Mouse (Mus musculus): ENCODE measurements around the gene Wdr74. TPM values are rescaled to one million over a fixed set of nuclear protein-coding genes. Genes with fewer than 3 reads are reported as not detected.
A peak's percentile ranks its signal among the peaks of the same experiment; 100 is the strongest.

Gene Wdr74
- total and polyA plus RNA-seq, 3 experiments, result 208 to 803 (median 208) TPM

DNA sequence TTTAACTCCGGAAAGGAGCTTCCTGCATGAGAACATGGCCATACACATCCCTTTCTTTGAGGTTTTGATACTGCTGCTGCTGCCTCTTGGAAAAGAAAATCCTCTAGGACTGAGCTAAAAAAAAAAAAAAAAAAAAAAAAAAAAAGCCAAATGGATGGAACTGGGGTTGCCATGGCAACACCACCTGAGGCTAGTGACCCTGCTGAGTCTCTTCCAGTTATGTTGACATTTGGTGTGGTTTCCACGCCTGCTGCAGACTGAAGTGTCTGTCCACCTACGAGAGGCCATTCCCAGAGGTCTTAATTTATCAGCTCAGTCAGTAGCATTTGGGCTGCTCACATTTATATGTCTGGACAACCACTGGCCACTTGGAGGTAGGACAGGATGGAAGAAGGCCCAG lies 52.9 kb downstream of the Wdr74 start:
- no peak for DNase-seq (ENCODE audit: low read depth, low spot score)
- Histone ChIP-seq H3K36me3 (ENCODE audit: control insufficient read depth in 1 of 2, insufficient read depth in 2 of 2, low read length in 2 of 2) (peaks cover 3 to 4% of the 10 kb centered on the region in 2 experiments; a peak in 2 of 4 replicates), H3K4me3 (ENCODE audit: control insufficient read depth in 1 of 2, insufficient read depth in 1 of 2, low read depth in 2 of 2, low read length in 2 of 2) (no peak overlapping the region), H3K9me3 (replicated peaks; ENCODE audit: insufficient read depth, low read length) (no peaks in the 10 kb centered on the region), H3K27me3 (ENCODE audit: control insufficient read depth in 1 of 2, insufficient read depth in 2 of 2, low read length in 2 of 2) (no peaks in the 10 kb centered on the region), H3K9ac (ENCODE audit: control insufficient read depth, low read depth, low read length, poor library complexity, severe bottlenecking) (no peak overlapping the region), H3K79me2 (ENCODE audit: control insufficient read depth, insufficient read depth, low read length, poor library complexity) (no peaks in the 10 kb centered on the region; the same call in 1 of the 2 replicates), H3K27ac (ENCODE audit: control insufficient read depth, low read depth, low read length) (no peak overlapping the region), H3K4me1 (ENCODE audit: control insufficient read depth in 1 of 2, insufficient read depth in 2 of 2, low read length in 2 of 2) (peaks cover 3 to 7% of the 10 kb centered on the region in 2 experiments; a peak in 1 of 4 replicates)
- TF ChIP-seq ZNF384 (IDR thresholded peaks at IDR 0.05; ENCODE audit: low read depth, low read length) (peak; percentile 67), USF1 (IDR thresholded peaks at IDR 0.05; ENCODE audit: low read depth, low read length) (no peak)

DNA sequence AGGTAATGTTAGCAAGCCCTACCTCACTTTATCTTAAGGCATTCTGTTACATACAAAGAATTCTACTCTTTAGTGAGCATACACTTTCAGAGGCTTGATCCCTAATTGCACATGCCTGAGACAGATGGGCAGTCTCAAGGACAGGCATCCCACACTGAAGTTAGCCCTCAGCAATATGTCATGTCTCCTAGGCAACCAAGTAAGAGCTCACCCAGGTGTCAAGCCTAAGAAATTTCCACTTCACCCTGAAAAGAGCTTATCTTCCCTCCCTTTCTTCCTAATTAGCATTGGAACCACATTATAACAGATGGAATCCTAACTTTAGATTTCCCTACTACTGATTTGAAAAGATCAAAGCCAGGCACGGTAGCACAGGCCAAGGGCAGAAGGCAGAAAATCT lies 53.5 kb downstream of the Wdr74 start:
- no peak for TF ChIP-seq E2F4 (IDR thresholded peaks at IDR 0.05; ENCODE audit: borderline replicate concordance, low read depth, low read length)
- no peak for TF ChIP-seq SIN3A (IDR thresholded peaks at IDR 0.05; ENCODE audit: low read length)
- no peak for TF ChIP-seq MYB (IDR thresholded peaks at IDR 0.05; ENCODE audit: low read depth, low read length)
- TF ChIP-seq ZKSCAN1 (IDR thresholded peaks at IDR 0.05; ENCODE audit: low read depth, low read length), result no peak
- no peak for TF ChIP-seq MAZ (IDR thresholded peaks at IDR 0.05; ENCODE audit: low read depth, low read length)
- no peak for TF ChIP-seq ZNF384 (IDR thresholded peaks at IDR 0.05; ENCODE audit: low read depth, low read length)
- no peak for TF ChIP-seq CTCF (IDR thresholded peaks at IDR 0.05 in 2 of 3, conservative IDR thresholded peaks at IDR 0.05 in 1 of 3; ENCODE audit: control insufficient read depth in 1 of 3, insufficient read depth in 1 of 3, low read depth in 2 of 3, low read length in 3 of 3, poor library complexity in 1 of 3, severe bottlenecking in 1 of 3)
- TF ChIP-seq UBTF (IDR thresholded peaks at IDR 0.05; ENCODE audit: borderline replicate concordance, insufficient read depth, low read depth, low read length), result no peak
- no peak for TF ChIP-seq CHD1 (IDR thresholded peaks at IDR 0.05; ENCODE audit: low read depth, low read length)
- TF ChIP-seq TBP (IDR thresholded peaks at IDR 0.05; ENCODE audit: low read depth, low read length), result no peak
- no peak for TF ChIP-seq MYC (IDR thresholded peaks at IDR 0.05; ENCODE audit: low read depth, low read length)
- TF ChIP-seq ETS1 (IDR thresholded peaks at IDR 0.05; ENCODE audit: low read depth, low read length), result no peak
- no peak for TF ChIP-seq MAFK (IDR thresholded peaks at IDR 0.05; ENCODE audit: borderline replicate concordance, low read depth, low read length)
- Histone ChIP-seq H3K9ac (ENCODE audit: control insufficient read depth, low read depth, low read length, poor library complexity, severe bottlenecking) (no peak overlapping the region), H3K27me3 (ENCODE audit: control insufficient read depth in 1 of 2, insufficient read depth in 2 of 2, low read length in 2 of 2) (no peaks in the 10 kb centered on the region), H3K9me3 (replicated peaks; ENCODE audit: insufficient read depth, low read length) (no peaks in the 10 kb centered on the region), H3K4me1 (ENCODE audit: control insufficient read depth in 1 of 2, insufficient read depth in 2 of 2, low read length in 2 of 2) (peaks cover 3 to 7% of the 10 kb centered on the region in 2 experiments; a peak in 1 of 4 replicates), H3K4me3 (ENCODE audit: control insufficient read depth in 1 of 2, insufficient read depth in 1 of 2, low read depth in 2 of 2, low read length in 2 of 2) (no peak overlapping the region), H3K27ac (ENCODE audit: control insufficient read depth, low read depth, low read length) (no peak overlapping the region), H3K36me3 (ENCODE audit: control insufficient read depth in 1 of 2, insufficient read depth in 2 of 2, low read length in 2 of 2) (peaks cover 3 to 4% of the 10 kb centered on the region in 2 experiments; a peak in 2 of 4 replicates), H3K79me2 (ENCODE audit: control insufficient read depth, insufficient read depth, low read length, poor library complexity) (no peaks in the 10 kb centered on the region; the same call in 1 of the 2 replicates)
- DNase-seq (ENCODE audit: low read depth, low spot score), result no peak

DNA sequence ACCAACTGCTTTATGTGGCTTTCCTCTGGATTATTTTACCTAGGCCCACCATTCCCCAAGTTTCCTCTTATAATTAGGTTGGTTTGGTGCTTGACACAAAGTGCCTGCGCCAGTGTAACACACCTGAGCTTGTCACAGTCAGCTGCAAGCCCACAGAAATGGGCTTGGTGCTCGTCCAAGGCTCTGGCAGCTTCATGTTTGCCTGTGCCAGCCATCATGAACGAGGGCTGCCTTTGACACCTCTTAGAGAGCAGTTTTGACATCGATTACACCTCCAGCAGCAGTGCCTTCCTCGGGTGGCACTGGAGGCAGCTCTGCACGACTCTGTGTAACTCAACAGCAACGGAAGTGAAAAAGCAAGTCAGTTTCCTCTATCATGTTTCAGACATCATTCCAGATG lies 54.5 kb downstream of the Wdr74 start:
- H3K27ac ChIP-seq (ENCODE audit: control insufficient read depth, low read depth, low read length), result no peak overlapping the region
- 0 out of 2 replicates have a peak, but pooled peaks cover 1% of the 10 kb centered on the region for H3K79me2 ChIP-seq (ENCODE audit: control insufficient read depth, insufficient read depth, low read length, poor library complexity)
- no peaks in the 10 kb centered on the region for H3K9me3 ChIP-seq (replicated peaks; ENCODE audit: insufficient read depth, low read length)
- no peak overlapping the region for H3K4me3 ChIP-seq (ENCODE audit: control insufficient read depth in 1 of 2, insufficient read depth in 1 of 2, low read depth in 2 of 2, low read length in 2 of 2)
- H3K36me3 ChIP-seq (ENCODE audit: control insufficient read depth in 1 of 2, insufficient read depth in 2 of 2, low read length in 2 of 2), result peaks cover 4 to 6% of the 10 kb centered on the region in 2 experiments; a peak in 3 of 4 replicates
- TF ChIP-seq MYB (IDR thresholded peaks at IDR 0.05; ENCODE audit: low read depth, low read length) (no peak), TBP (IDR thresholded peaks at IDR 0.05; ENCODE audit: low read depth, low read length) (no peak), NRF1 (IDR thresholded peaks at IDR 0.05; ENCODE audit: insufficient read depth, low read depth, low read length, poor library complexity, severe bottlenecking) (no peak), EP300 (IDR thresholded peaks at IDR 0.05; ENCODE audit: low read depth in 1 of 2, low read length in 2 of 2) (no peak), SIN3A (IDR thresholded peaks at IDR 0.05; ENCODE audit: low read length) (no peak), ZMIZ1 (IDR thresholded peaks at IDR 0.05; ENCODE audit: low read depth, low read length) (no peak), RAD21 (IDR thresholded peaks at IDR 0.05; ENCODE audit: low read depth, low read length) (no peak), ZKSCAN1 (IDR thresholded peaks at IDR 0.05; ENCODE audit: low read depth, low read length) (no peak)
- no peak overlapping the region for H3K9ac ChIP-seq (ENCODE audit: control insufficient read depth, low read depth, low read length, poor library complexity, severe bottlenecking)
- DNase-seq (ENCODE audit: low read depth, low spot score), result no peak
- peaks cover 2 to 3% of the 10 kb centered on the region in 2 experiments; a peak in 1 of 4 replicates for H3K4me1 ChIP-seq (ENCODE audit: control insufficient read depth in 1 of 2, insufficient read depth in 2 of 2, low read length in 2 of 2)
- H3K27me3 ChIP-seq (ENCODE audit: control insufficient read depth in 1 of 2, insufficient read depth in 2 of 2, low read length in 2 of 2), result no peaks in the 10 kb centered on the region
